Mouse (Mus musculus): ENCODE data around the gene Ccser1. TPM values are rescaled to one million over a fixed set of nuclear protein-coding genes. Genes with fewer than 3 reads are reported as not detected.

Gene Ccser1
- polyA plus RNA-seq, 1 experiment from 2014 or later = 5.0 TPM

- H3K4me1 ChIP-seq = no peaks in the 10 kb centered on the region
- no peaks in the 10 kb centered on the region for H3K9me3 ChIP-seq
- 78% methylated on average over 3 of the region's 3 CpGs for WGBS
- no peak for ATAC-seq (ENCODE audit: insufficient number of reproducible peaks, insufficient read depth, low FRiP score, low TSS enrichment)
- no peaks in the 10 kb centered on the region for H3K27me3 ChIP-seq
- H3K4me2 ChIP-seq (replicated peaks) = no peak overlapping the region
- H3K4me3 ChIP-seq = no peak overlapping the region
- H3K27ac ChIP-seq = no peak overlapping the region
- no peak overlapping the region for H3K9ac ChIP-seq
- H3K36me3 ChIP-seq = no peaks in the 10 kb centered on the region
Observed at GRCm38 (mm10) chr6:61261381-61261780, 81.3 kb downstream of the Ccser1 start.

- Histone ChIP-seq H3K4me3 (no peak overlapping the region), H3K9ac (no peak overlapping the region), H3K9me3 (no peaks in the 10 kb centered on the region), H3K27me3 (no peaks in the 10 kb centered on the region), H3K4me1 (no peaks in the 10 kb centered on the region), H3K36me3 (no peaks in the 10 kb centered on the region), H3K27ac (no peak overlapping the region), H3K4me2 (replicated peaks) (no peak overlapping the region)
- ATAC-seq (ENCODE audit: insufficient number of reproducible peaks, insufficient read depth, low FRiP score, low TSS enrichment) = no peak
- WGBS = 33% methylated on average over 1 of the region's 1 CpGs
Observed at GRCm38 (mm10) chr6:61262448-61262847, 82.3 kb downstream of the Ccser1 start.

- Histone ChIP-seq H3K27me3 (no peaks in the 10 kb centered on the region), H3K4me2 (replicated peaks) (no peak overlapping the region), H3K4me1 (no peaks in the 10 kb centered on the region), H3K36me3 (no peaks in the 10 kb centered on the region), H3K4me3 (no peak overlapping the region), H3K9me3 (no peaks in the 10 kb centered on the region), H3K9ac (no peak overlapping the region), H3K27ac (no peak overlapping the region)
- whole genome bisulfite sequencing = 41% methylated on average over 1 of the region's 1 CpGs
- no peak for ATAC-seq (ENCODE audit: insufficient number of reproducible peaks, insufficient read depth, low FRiP score, low TSS enrichment)
Observed at GRCm38 (mm10) chr6:61263291-61263690, 83.2 kb downstream of the Ccser1 start.

GRCm38 (mm10) chr6:61271033-61271432, 90.9 kb downstream of the Ccser1 start:
- no peaks in the 10 kb centered on the region for H3K9me3 ChIP-seq
- H3K36me3 ChIP-seq = no peaks in the 10 kb centered on the region
- H3K4me2 ChIP-seq (replicated peaks) = no peak overlapping the region
- no peak overlapping the region for H3K9ac ChIP-seq
- no peak overlapping the region for H3K27ac ChIP-seq
- H3K4me3 ChIP-seq = no peak overlapping the region
- no peak for ATAC-seq (ENCODE audit: insufficient number of reproducible peaks, insufficient read depth, low FRiP score, low TSS enrichment)
- WGBS = 40% methylated on average over 2 of the region's 2 CpGs
- no peaks in the 10 kb centered on the region for H3K4me1 ChIP-seq
- H3K27me3 ChIP-seq = no peaks in the 10 kb centered on the region

GRCm38 (mm10) chr6:61273430-61273829, 93.3 kb downstream of the Ccser1 start:
- no peak overlapping the region for H3K4me3 ChIP-seq
- no peaks in the 10 kb centered on the region for H3K27me3 ChIP-seq
- H3K4me1 ChIP-seq = no peaks in the 10 kb centered on the region
- ATAC-seq (ENCODE audit: insufficient number of reproducible peaks, insufficient read depth, low FRiP score, low TSS enrichment) = no peak
- H3K9ac ChIP-seq = no peak overlapping the region
- WGBS = 82% methylated on average over 3 of the region's 3 CpGs
- no peaks in the 10 kb centered on the region for H3K36me3 ChIP-seq
- H3K27ac ChIP-seq = no peak overlapping the region
- H3K9me3 ChIP-seq = no peaks in the 10 kb centered on the region
- no peak overlapping the region for H3K4me2 ChIP-seq (replicated peaks)

GRCm38 (mm10) chr6:61279506-61279905, 99.4 kb downstream of the Ccser1 start:
- Histone ChIP-seq H3K36me3 (no peaks in the 10 kb centered on the region), H3K4me2 (replicated peaks) (no peak overlapping the region), H3K27me3 (no peaks in the 10 kb centered on the region), H3K27ac (no peak overlapping the region), H3K9me3 (no peaks in the 10 kb centered on the region), H3K4me1 (no peaks in the 10 kb centered on the region), H3K9ac (no peak overlapping the region), H3K4me3 (no peak overlapping the region)
- 78% methylated on average over 7 of the region's 7 CpGs for WGBS
- no peak for ATAC-seq (ENCODE audit: insufficient number of reproducible peaks, insufficient read depth, low FRiP score, low TSS enrichment)

- no peak overlapping the region for H3K27ac ChIP-seq
- no peak for ATAC-seq (ENCODE audit: insufficient number of reproducible peaks, insufficient read depth, low FRiP score, low TSS enrichment)
- 57% methylated on average over 3 of the region's 3 CpGs for WGBS
- no peaks in the 10 kb centered on the region for H3K27me3 ChIP-seq
- H3K36me3 ChIP-seq = no peaks in the 10 kb centered on the region
- H3K4me1 ChIP-seq = 0 out of 2 replicates have a peak, but pooled peaks cover 4% of the 10 kb centered on the region
- H3K4me3 ChIP-seq = no peak overlapping the region
- no peak overlapping the region for H3K9ac ChIP-seq
- no peak overlapping the region for H3K4me2 ChIP-seq (replicated peaks)
- no peaks in the 10 kb centered on the region for H3K9me3 ChIP-seq
Observed at GRCm38 (mm10) chr6:61292927-61293326, 112.8 kb downstream of the Ccser1 start.

GRCm38 (mm10) chr6:61295535-61295934, 115.4 kb downstream of the Ccser1 start:
- H3K27me3 ChIP-seq = no peaks in the 10 kb centered on the region
- H3K36me3 ChIP-seq = no peaks in the 10 kb centered on the region
- H3K9ac ChIP-seq = no peak overlapping the region
- H3K27ac ChIP-seq = 0 out of 2 replicates have a peak overlapping the region, but pooled peaks have one; percentile 50
- no peak overlapping the region for H3K4me3 ChIP-seq
- ATAC-seq (ENCODE audit: insufficient number of reproducible peaks, insufficient read depth, low FRiP score, low TSS enrichment) = no peak
- no peak overlapping the region for H3K4me2 ChIP-seq (replicated peaks)
- 37% methylated on average over 4 of the region's 4 CpGs for WGBS
- no peaks in the 10 kb centered on the region for H3K9me3 ChIP-seq
- 0 out of 2 replicates have a peak, but pooled peaks cover 4% of the 10 kb centered on the region for H3K4me1 ChIP-seq

- Histone ChIP-seq H3K27ac (0 out of 2 replicates have a peak overlapping the region, but pooled peaks have one; percentile 50), H3K27me3 (no peaks in the 10 kb centered on the region), H3K4me1 (0 out of 2 replicates have a peak, but pooled peaks cover 4% of the 10 kb centered on the region), H3K36me3 (no peaks in the 10 kb centered on the region), H3K4me2 (replicated peaks) (no peak overlapping the region), H3K9me3 (no peaks in the 10 kb centered on the region), H3K9ac (no peak overlapping the region), H3K4me3 (no peak overlapping the region)
- WGBS = 75% methylated on average over 6 of the region's 6 CpGs
- ATAC-seq (ENCODE audit: insufficient number of reproducible peaks, insufficient read depth, low FRiP score, low TSS enrichment) = no peak
Observed at GRCm38 (mm10) chr6:61296188-61297037, 116.3 kb downstream of the Ccser1 start.

- 90% methylated on average over 4 of the region's 4 CpGs for WGBS
- H3K27ac ChIP-seq = no peak overlapping the region
- H3K9me3 ChIP-seq = no peaks in the 10 kb centered on the region
- no peak overlapping the region for H3K4me3 ChIP-seq
- no peak overlapping the region for H3K4me2 ChIP-seq (replicated peaks)
- no peak overlapping the region for H3K9ac ChIP-seq
- 0 out of 2 replicates have a peak, but pooled peaks cover 4% of the 10 kb centered on the region for H3K4me1 ChIP-seq
- H3K27me3 ChIP-seq = no peaks in the 10 kb centered on the region
- ATAC-seq (ENCODE audit: insufficient number of reproducible peaks, insufficient read depth, low FRiP score, low TSS enrichment) = no peak
- no peaks in the 10 kb centered on the region for H3K36me3 ChIP-seq
Observed at GRCm38 (mm10) chr6:61300441-61300840, 120.3 kb downstream of the Ccser1 start.

GRCm38 (mm10) chr6:61300975-61301374, 120.9 kb downstream of the Ccser1 start:
- Histone ChIP-seq H3K4me2 (replicated peaks) (no peak overlapping the region), H3K4me1 (no peaks in the 10 kb centered on the region), H3K9ac (no peak overlapping the region), H3K27me3 (no peaks in the 10 kb centered on the region), H3K9me3 (no peaks in the 10 kb centered on the region), H3K4me3 (no peak overlapping the region), H3K27ac (no peak overlapping the region), H3K36me3 (no peaks in the 10 kb centered on the region)
- WGBS = 62% methylated on average over 7 of the region's 7 CpGs
- ATAC-seq (ENCODE audit: insufficient number of reproducible peaks, insufficient read depth, low FRiP score, low TSS enrichment) = peak; percentile 52; the same call in 1 of the 2 replicates

GRCm38 (mm10) chr6:61301631-61302030, 121.5 kb downstream of the Ccser1 start:
- no peak overlapping the region for H3K27ac ChIP-seq
- WGBS = 26% methylated on average over 2 of the region's 2 CpGs
- no peak for ATAC-seq (ENCODE audit: insufficient number of reproducible peaks, insufficient read depth, low FRiP score, low TSS enrichment)

More at GRCm38 (mm10) chr6:61301631-61302030, 121.5 kb downstream of the Ccser1 start:
- no peaks in the 10 kb centered on the region for H3K27me3 ChIP-seq
- no peak overlapping the region for H3K4me2 ChIP-seq (replicated peaks)
- no peaks in the 10 kb centered on the region for H3K4me1 ChIP-seq
- H3K9ac ChIP-seq = no peak overlapping the region
- H3K9me3 ChIP-seq = no peaks in the 10 kb centered on the region
- no peak overlapping the region for H3K4me3 ChIP-seq
- no peaks in the 10 kb centered on the region for H3K36me3 ChIP-seq

All from embryonic facial prominence, embryonic 12.5 days (tissue).